Mouse (Mus musculus): ENCODE measurements around the gene Sh3glb2.

GRCm38 (mm10) chr2:30360626-30361025 lies 1.5 kb upstream of the Sh3glb2 start:
- TF ChIP-seq CTCF (IDR thresholded peaks at IDR 0.05; ENCODE audit: insufficient read depth, low read depth, low read length) (no peak), POLR2A (IDR thresholded peaks at IDR 0.05; ENCODE audit: insufficient read depth, low read depth, low read length) (no peak)

Data from olfactory bulb, adult 2 months (tissue).